Mouse (Mus musculus): ENCODE results near the gene Elmsan1.

Gene Elmsan1

GRCm38 (mm10) chr12:84174871-84175270 lies 43.8 kb downstream of the Elmsan1 start:
- DNase-seq (ENCODE audit: low spot score), result no peak

- no peak for DNase-seq (ENCODE audit: low spot score)
Observed at GRCm38 (mm10) chr12:84174190-84174811, 44.4 kb downstream of the Elmsan1 start.

GRCm38 (mm10) chr12:84173309-84173915 lies 45.3 kb downstream of the Elmsan1 start:
- no peak for DNase-seq (ENCODE audit: low spot score)

GRCm38 (mm10) chr12:84172862-84173261 lies 45.8 kb downstream of the Elmsan1 start:
- no peak for DNase-seq (ENCODE audit: low spot score)

GRCm38 (mm10) chr12:84172216-84172615 lies 46.5 kb downstream of the Elmsan1 start:
- DNase-seq (ENCODE audit: low spot score), result no peak

GRCm38 (mm10) chr12:84170610-84171009 lies 48.1 kb downstream of the Elmsan1 start:
- no peak for DNase-seq (ENCODE audit: low spot score)

GRCm38 (mm10) chr12:84165631-84166373 lies 52.9 kb downstream of the Elmsan1 start:
- DNase-seq (ENCODE audit: low spot score), result no peak

GRCm38 (mm10) chr12:84163586-84164110 lies 55.0 kb downstream of the Elmsan1 start:
- no peak for DNase-seq (ENCODE audit: low spot score)

GRCm38 (mm10) chr12:84163133-84163532 lies 55.5 kb downstream of the Elmsan1 start:
- no peak for DNase-seq (ENCODE audit: low spot score)

- no peak for DNase-seq (ENCODE audit: low spot score)
Observed at GRCm38 (mm10) chr12:84161616-84162433, 56.9 kb downstream of the Elmsan1 start.

GRCm38 (mm10) chr12:84161116-84161515 lies 57.6 kb downstream of the Elmsan1 start:
- no peak for DNase-seq (ENCODE audit: low spot score)

- DNase-seq (ENCODE audit: low spot score), result no peak
Observed at GRCm38 (mm10) chr12:84160491-84160890, 58.2 kb downstream of the Elmsan1 start.

- no peak for DNase-seq (ENCODE audit: low spot score)
Observed at GRCm38 (mm10) chr12:84158156-84158555, 60.5 kb downstream of the Elmsan1 start.

- no peak for DNase-seq (ENCODE audit: low spot score)
Observed at GRCm38 (mm10) chr12:84156210-84156609, 62.5 kb downstream of the Elmsan1 start.

GRCm38 (mm10) chr12:84155523-84155871 lies 63.2 kb downstream of the Elmsan1 start:
- DNase-seq (ENCODE audit: low spot score), result no peak

GRCm38 (mm10) chr12:84154786-84155522 lies 63.7 kb downstream of the Elmsan1 start:
- no peak for DNase-seq (ENCODE audit: low spot score)

- DNase-seq (ENCODE audit: low spot score), result no peak
Observed at GRCm38 (mm10) chr12:84153414-84153813, 65.3 kb downstream of the Elmsan1 start.

- peak; percentile 68 for DNase-seq (ENCODE audit: low spot score)
Observed at GRCm38 (mm10) chr12:84152352-84153190, 66.1 kb downstream of the Elmsan1 start.

GRCm38 (mm10) chr12:84151911-84152310 lies 66.8 kb downstream of the Elmsan1 start:
- no peak for DNase-seq (ENCODE audit: low spot score)

GRCm38 (mm10) chr12:84150976-84151375 lies 67.7 kb downstream of the Elmsan1 start:
- peak; percentile 98 for DNase-seq (ENCODE audit: low spot score)

- no peak for DNase-seq (ENCODE audit: low spot score)
Observed at GRCm38 (mm10) chr12:84149971-84150370, 68.7 kb downstream of the Elmsan1 start.
